Mouse (Mus musculus) olfactory bulb, adult 2 months (tissue): ENCODE data around the gene Fgfr2. TPM values are rescaled to one million over a fixed set of nuclear protein-coding genes. Genes with fewer than 3 reads are reported as not detected.

Source experiments
- H3K27ac ChIP-seq: fragments of 200-500 bp; 2 replicates; pipeline ENCODE4 v1.5.1; 2012; ENCODE audit warnings: low read depth, low read length; ENCODE audit not compliant: insufficient read depth
- H3K4me1 ChIP-seq: fragments of 200-500 bp; 2 replicates; pipeline ENCODE4 v1.6.1; 2012; ENCODE audit warnings: low read length; ENCODE audit not compliant: control insufficient read depth, insufficient read depth
- H3K4me3 ChIP-seq: fragments of 200-500 bp; 2 replicates; pipeline ENCODE4 v1.5.1; 2012; ENCODE audit warnings: mild to moderate bottlenecking, low read depth, low read length, moderate library complexity; ENCODE audit not compliant: insufficient read depth
- CTCF ChIP-seq: fragments of 200-500 bp; IDR thresholded peaks from 2 replicates; pipeline ENCODE4 v1.5.1; 2012; ENCODE audit warnings: low read depth, mild to moderate bottlenecking, low read length, moderate library complexity; ENCODE audit not compliant: insufficient read depth
- POLR2A ChIP-seq: fragments of 200-500 bp; IDR thresholded peaks from 2 replicates; pipeline ENCODE4 v1.6.1; 2012; ENCODE audit warnings: mild to moderate bottlenecking, low read depth, low read length, moderate library complexity; ENCODE audit not compliant: insufficient read depth
- WGBS: fragments of 180-500 bp; shearing (Covaris S2); methylation state at CpG from one replicate; pipeline ENCODE4 v1.1.7; 2018; 5-methylcytosine and 5-hydroxymethylcytosine counted together
- polyA plus RNA-seq: library from polyadenylated mRNA; stranded (reverse); fragments of >200 nt; gene quantifications from 2 replicates; pipeline ENCODE4 v1.2.4, GENCODE M21; 2012; ENCODE audit warnings: low replicate concordance; ENCODE audit not compliant: missing spikeins, insufficient read depth, insufficient read length

Fgfr2 gene
- polyA plus RNA-seq, 1 experiment: not detected

GRCm38 (mm10) chr7:132693561-132693960, 429.6 kb downstream of the Fgfr2 start:
- WGBS: 96% methylated on average over 2 of the region's 2 CpGs
- no peak overlapping the region for H3K4me3 ChIP-seq
- H3K27ac ChIP-seq: no peak overlapping the region
- TF ChIP-seq CTCF (no peak), POLR2A (no peak)
- peaks cover 15% of the 10 kb centered on the region for H3K4me1 ChIP-seq

GRCm38 (mm10) chr7:132692719-132693118, 430.4 kb downstream of the Fgfr2 start:
- Histone ChIP-seq H3K4me1 (peaks cover 23% of the 10 kb centered on the region), H3K27ac (no peak overlapping the region)
- 51% methylated on average over 9 of the region's 9 CpGs for WGBS

DNA sequence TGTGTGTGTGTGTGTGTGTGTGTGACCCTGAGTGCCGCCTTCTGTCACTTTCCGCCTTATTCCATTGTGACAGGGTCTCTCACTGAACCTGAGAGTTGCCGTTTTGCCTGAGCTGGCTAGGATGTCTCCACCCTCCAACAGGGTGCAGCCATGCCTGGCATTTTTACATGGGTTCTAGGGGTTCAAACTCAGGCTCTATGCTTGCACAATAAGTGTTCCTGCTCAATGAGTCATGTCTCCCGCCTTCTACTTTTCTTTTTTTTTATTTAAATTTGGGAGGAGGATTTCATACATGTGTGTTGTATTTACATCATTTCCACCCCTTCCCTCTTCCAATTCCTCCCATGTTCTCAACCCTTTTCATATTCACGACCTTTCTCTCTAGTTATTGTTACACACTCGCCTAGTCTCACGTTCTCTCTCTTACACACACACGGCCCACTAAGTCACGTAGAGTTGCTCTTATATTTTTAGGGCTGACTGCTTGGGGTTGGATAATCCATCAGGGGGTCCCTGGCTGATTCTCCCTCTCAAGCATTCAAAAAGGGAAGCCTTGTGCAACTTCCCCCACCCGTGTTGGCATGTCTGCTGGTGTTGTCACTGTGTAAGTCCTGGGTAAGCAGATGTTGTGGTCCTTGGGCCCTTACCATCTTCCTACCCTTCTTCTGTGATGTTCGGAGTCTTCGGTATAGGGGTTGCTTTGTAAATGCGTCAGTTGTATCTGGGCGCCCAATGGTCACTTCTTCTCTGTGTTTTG, 432.3 kb downstream of the Fgfr2 start:
- Histone ChIP-seq H3K4me3 (no peak overlapping the region), H3K27ac (no peak overlapping the region), H3K4me1 (peaks cover 28% of the 10 kb centered on the region)
- 93% methylated on average over 14 of the region's 14 CpGs for WGBS
- no peak for TF ChIP-seq POLR2A
- TF ChIP-seq CTCF: no peak

More at GRCm38 (mm10) chr7:132692719-132693118, 430.4 kb downstream of the Fgfr2 start:
- no peak overlapping the region for H3K4me3 ChIP-seq
- no peak for TF ChIP-seq CTCF
- no peak for TF ChIP-seq POLR2A

DNA sequence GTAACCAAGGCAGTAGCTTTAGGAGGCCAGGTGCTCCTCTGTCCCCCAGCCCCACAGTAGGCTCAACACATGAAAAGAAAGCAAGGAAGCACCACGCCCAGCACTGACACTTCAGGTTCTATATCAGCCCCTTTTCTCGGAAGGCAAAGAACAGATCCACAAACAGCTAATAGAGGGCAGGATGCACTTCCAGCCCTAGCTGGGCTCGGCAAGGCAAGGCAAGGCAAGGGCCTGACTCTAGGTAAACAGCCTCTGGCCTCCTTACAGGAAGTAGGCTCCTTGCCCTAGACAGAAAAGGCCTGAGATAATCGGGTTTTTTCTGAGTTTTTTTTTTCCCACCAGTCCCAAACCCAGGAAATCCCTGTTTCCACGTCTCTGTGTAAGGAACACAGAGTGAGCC, 433.4 kb downstream of the Fgfr2 start:
- Histone ChIP-seq H3K4me1 (peaks cover 28% of the 10 kb centered on the region), H3K4me3 (no peak overlapping the region), H3K27ac (no peak overlapping the region)
- WGBS: 85% methylated on average over 5 of the region's 5 CpGs
- TF ChIP-seq POLR2A (no peak), CTCF (no peak)

- TF ChIP-seq POLR2A (no peak), CTCF (no peak)
- Histone ChIP-seq H3K27ac (no peak overlapping the region), H3K4me3 (no peak overlapping the region), H3K4me1 (peaks cover 32% of the 10 kb centered on the region)
- WGBS: 64% methylated on average over 5 of the region's 5 CpGs
Measured at GRCm38 (mm10) chr7:132688721-132689120, 434.4 kb downstream of the Fgfr2 start.

GRCm38 (mm10) chr7:132687897-132688296, 435.3 kb downstream of the Fgfr2 start:
- no peak for TF ChIP-seq POLR2A
- TF ChIP-seq CTCF: no peak
- Histone ChIP-seq H3K27ac (no peak overlapping the region; the same call in 1 of the 2 replicates), H3K4me3 (no peak overlapping the region), H3K4me1 (peaks cover 39% of the 10 kb centered on the region)
- 42% methylated on average over 2 of the region's 2 CpGs for WGBS

DNA sequence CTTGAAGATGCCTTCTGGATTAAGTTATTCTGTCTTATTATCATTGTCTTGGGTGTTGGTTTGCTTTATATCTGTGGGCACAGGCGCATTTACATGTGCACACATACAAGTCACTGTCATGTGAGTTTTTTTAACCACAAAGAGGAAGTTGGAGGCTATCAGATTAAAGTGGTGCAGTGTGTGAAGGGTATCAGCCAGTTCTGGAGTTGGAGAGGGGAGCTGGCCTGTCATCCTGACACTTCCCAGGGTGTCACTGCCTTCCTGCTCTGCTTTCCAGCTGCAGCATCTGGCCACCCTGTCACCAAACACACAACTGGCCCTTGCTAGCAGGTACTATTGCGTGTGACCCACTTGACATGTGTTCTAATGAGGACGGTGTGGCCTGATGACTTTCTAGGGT, 436.6 kb downstream of the Fgfr2 start:
- peaks cover 29% of the 10 kb centered on the region for H3K4me1 ChIP-seq
- no peak overlapping the region for H3K4me3 ChIP-seq
- 97% methylated on average over 3 of the region's 3 CpGs for WGBS
- no peak overlapping the region for H3K27ac ChIP-seq
- TF ChIP-seq POLR2A (no peak), CTCF (no peak)

- TF ChIP-seq POLR2A: no peak
- TF ChIP-seq CTCF: no peak
- no peak overlapping the region for H3K4me3 ChIP-seq
- no peak overlapping the region for H3K27ac ChIP-seq
- 80% methylated on average over 4 of the region's 4 CpGs for whole genome bisulfite sequencing
- H3K4me1 ChIP-seq: peaks cover 29% of the 10 kb centered on the region
Measured at GRCm38 (mm10) chr7:132683923-132684322, 439.2 kb downstream of the Fgfr2 start.

DNA sequence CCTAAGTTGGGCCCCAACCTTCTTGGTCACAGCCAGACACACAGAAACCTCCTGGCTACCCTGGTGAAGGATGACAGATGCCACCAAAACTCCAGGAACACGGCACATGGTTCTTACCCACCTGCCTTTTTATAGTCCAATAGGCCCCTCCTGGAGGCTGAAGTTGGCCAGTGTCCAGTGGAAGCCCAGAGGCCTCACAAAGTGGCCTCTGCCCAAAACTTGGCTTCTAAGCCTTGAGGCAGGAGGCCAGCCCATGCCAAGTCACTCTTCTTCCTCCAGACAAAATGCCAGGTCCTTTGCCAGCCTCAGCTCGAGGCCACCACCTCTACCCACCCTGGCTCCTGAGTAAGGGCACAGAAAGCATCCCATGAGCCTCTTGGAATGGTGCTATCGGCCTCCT, 440.2 kb downstream of the Fgfr2 start:
- TF ChIP-seq CTCF (no peak), POLR2A (no peak)
- Histone ChIP-seq H3K27ac (no peak overlapping the region), H3K4me1 (peaks cover 20% of the 10 kb centered on the region), H3K4me3 (no peak overlapping the region)
- WGBS: 86% methylated on average over 3 of the region's 3 CpGs

GRCm38 (mm10) chr7:132682336-132682735, 440.8 kb downstream of the Fgfr2 start:
- H3K4me1 ChIP-seq: peaks cover 14% of the 10 kb centered on the region; the same call in 1 of the 2 replicates
- WGBS: 91% methylated on average over 3 of the region's 3 CpGs
- H3K4me3 ChIP-seq: no peak overlapping the region
- H3K27ac ChIP-seq: no peak overlapping the region
- TF ChIP-seq CTCF (no peak), POLR2A (no peak)
